Mouse (Mus musculus) thymus, postnatal 36 days (tissue): Measurements from ENCODE around the gene Gtf2ird1.
"Not testable (repeated sequence)": the region's sequence is repeated elsewhere in the genome, so short reads cannot be mapped to it uniquely, and the experiment has no call there.

Experiments
- DNase-seq, 2 experiments: peaks; one replicate each; pipeline ENCODE4 v3.0.0; 2022; ENCODE audit warnings: mixed read lengths in 2 of 2

Gtf2ird1 gene

GRCm38 (mm10) chr5:134342503-134343205 is 113.9 kb downstream of the Gtf2ird1 start:
- peak; percentile 29 to 43 for DNase-seq

- DNase-seq = no peak
Measured at GRCm38 (mm10) chr5:134341721-134342120, 114.8 kb downstream of the Gtf2ird1 start.

- no peak for DNase-seq
Measured at GRCm38 (mm10) chr5:134341321-134341720, 115.2 kb downstream of the Gtf2ird1 start.

- no peak for DNase-seq
Measured at GRCm38 (mm10) chr5:134340101-134340522, 116.4 kb downstream of the Gtf2ird1 start.

- not testable (repeated sequence) for DNase-seq
Measured at GRCm38 (mm10) chr5:134337012-134337411, 119.5 kb downstream of the Gtf2ird1 start.

GRCm38 (mm10) chr5:134332743-134333142 is 123.8 kb downstream of the Gtf2ird1 start:
- DNase-seq = peak; percentile 59 to 74

GRCm38 (mm10) chr5:134330082-134330481 is 126.4 kb downstream of the Gtf2ird1 start:
- DNase-seq = peak in 1 of 2 experiments; percentile 12

- DNase-seq = no peak
Measured at GRCm38 (mm10) chr5:134329311-134329710, 127.2 kb downstream of the Gtf2ird1 start.

GRCm38 (mm10) chr5:134328482-134329001 is 128.0 kb downstream of the Gtf2ird1 start:
- no peak for DNase-seq

- DNase-seq = no peak
Measured at GRCm38 (mm10) chr5:134325856-134326566, 130.5 kb downstream of the Gtf2ird1 start.

- DNase-seq = no peak
Measured at GRCm38 (mm10) chr5:134323869-134324268, 132.6 kb downstream of the Gtf2ird1 start.

- peak; percentile 38 to 61 for DNase-seq
Measured at GRCm38 (mm10) chr5:134323311-134323710, 133.2 kb downstream of the Gtf2ird1 start.

GRCm38 (mm10) chr5:134322355-134322754 is 134.2 kb downstream of the Gtf2ird1 start:
- no peak for DNase-seq

GRCm38 (mm10) chr5:134321699-134322098 is 134.8 kb downstream of the Gtf2ird1 start:
- DNase-seq = no peak

GRCm38 (mm10) chr5:134318903-134319302 is 137.6 kb downstream of the Gtf2ird1 start:
- DNase-seq = no peak

GRCm38 (mm10) chr5:134316721-134317120 is 139.8 kb downstream of the Gtf2ird1 start:
- DNase-seq = no peak

- DNase-seq = peak; percentile 25 to 43
Measured at GRCm38 (mm10) chr5:134315623-134316350, 140.7 kb downstream of the Gtf2ird1 start.

- DNase-seq = peak; percentile 90 to 95
Measured at GRCm38 (mm10) chr5:134314688-134315622, 141.6 kb downstream of the Gtf2ird1 start, which contains the start of gene Gtf2i. Gene Gtf2i (minus strand): TSS chr5:134314760.

GRCm38 (mm10) chr5:134314068-134314674 is 142.3 kb downstream of the Gtf2ird1 start:
- peak in 1 of 2 experiments; percentile 73 for DNase-seq

- DNase-seq = peak; percentile 91 to 93
Measured at GRCm38 (mm10) chr5:134313451-134314067, 143.0 kb downstream of the Gtf2ird1 start.
